Mouse (Mus musculus) spleen, adult 2 months (tissue): Measurements from ENCODE around the gene Tada2a.

Experiments
- CTCF ChIP-seq: fragments of 200-500 bp; IDR thresholded peaks from 2 replicates; pipeline ENCODE4 v1.5.1; 2011; ENCODE audit warnings: mild to moderate bottlenecking, inconsistent platforms; ENCODE audit not compliant: insufficient read depth, insufficient read length, insufficient replicate concordance; ENCODE audit errors: extremely low read depth
- POLR2A ChIP-seq: fragments of 200-500 bp; IDR thresholded peaks from 2 replicates; pipeline ENCODE4 v1.6.1; 2011; ENCODE audit warnings: low read depth, low read length, inconsistent platforms

DNA sequence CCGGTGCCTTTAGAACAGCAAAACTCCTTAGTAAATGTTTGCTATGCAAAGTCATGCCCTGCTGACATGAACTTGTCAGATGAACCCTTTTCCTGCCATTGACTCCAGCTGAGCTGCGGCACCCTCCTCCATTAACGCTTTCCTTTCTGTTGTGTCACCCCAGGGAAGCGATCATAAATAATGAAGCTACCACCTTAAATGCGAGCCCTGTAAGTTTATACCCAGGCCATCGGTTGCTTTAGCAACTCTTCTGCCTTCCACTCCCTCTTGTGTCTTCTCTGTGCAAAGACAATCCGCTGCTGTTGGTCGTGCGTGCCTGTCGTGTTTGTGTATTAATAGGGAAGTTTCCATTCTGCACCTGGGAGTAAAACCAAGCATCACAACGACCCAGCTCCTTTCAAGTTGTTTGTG is 63.3 kb downstream of the Tada2a start:
- TF ChIP-seq POLR2A (no peak), CTCF (no peak)
